Mouse (Mus musculus): ENCODE data around the gene Zfp3.

DNA sequence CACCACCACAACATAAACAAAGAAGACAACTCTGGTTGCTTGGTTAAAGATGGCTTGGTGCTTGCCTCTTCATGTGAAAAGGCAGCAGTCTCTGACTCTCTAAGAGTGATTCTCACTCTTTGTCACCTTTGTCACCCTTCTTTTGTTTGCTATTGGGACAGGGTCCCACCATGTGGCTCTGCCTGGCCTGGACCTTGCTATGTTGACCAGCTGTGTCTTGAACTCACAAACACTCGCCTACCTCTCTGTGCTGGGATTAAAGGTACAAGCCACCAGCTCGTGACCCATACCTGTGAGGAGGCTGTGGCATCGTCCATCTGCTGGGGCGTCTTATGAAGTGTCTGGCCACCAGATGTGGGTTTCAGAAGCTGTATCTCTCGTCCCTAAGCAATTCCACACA, 30.8 kb upstream of the Zfp3 start:
- TF ChIP-seq GATA1 (IDR thresholded peaks at IDR 0.05; ENCODE audit: borderline replicate concordance, low read length) (no peak), FLI1 (IDR thresholded peaks at IDR 0.05; ENCODE audit: low read length) (no peak)
